Mouse (Mus musculus) G1E-ER4 (cell line): ENCODE data around the gene Acsf3. TPM values are rescaled to one million over a fixed set of nuclear protein-coding genes. Genes with fewer than 3 reads are reported as not detected.
A peak's percentile ranks its signal among the peaks of the same experiment; 100 is the strongest.

ENCODE experiments used
- GATA1 ChIP-seq: IDR thresholded peaks from one replicate; pipeline ENCODE4 v1.8.0; 2012; ENCODE audit warnings: low read length, inconsistent platforms
- polyA plus RNA-seq: library from polyadenylated mRNA; stranded (reverse); fragments of >175 nt; gene quantifications from 2 replicates; pipeline ENCODE4 v1.2.3, GENCODE M21; 2012

Gene Acsf3
- 0.14 and 0.15 TPM in 2 replicates for polyA plus RNA-seq

DNA sequence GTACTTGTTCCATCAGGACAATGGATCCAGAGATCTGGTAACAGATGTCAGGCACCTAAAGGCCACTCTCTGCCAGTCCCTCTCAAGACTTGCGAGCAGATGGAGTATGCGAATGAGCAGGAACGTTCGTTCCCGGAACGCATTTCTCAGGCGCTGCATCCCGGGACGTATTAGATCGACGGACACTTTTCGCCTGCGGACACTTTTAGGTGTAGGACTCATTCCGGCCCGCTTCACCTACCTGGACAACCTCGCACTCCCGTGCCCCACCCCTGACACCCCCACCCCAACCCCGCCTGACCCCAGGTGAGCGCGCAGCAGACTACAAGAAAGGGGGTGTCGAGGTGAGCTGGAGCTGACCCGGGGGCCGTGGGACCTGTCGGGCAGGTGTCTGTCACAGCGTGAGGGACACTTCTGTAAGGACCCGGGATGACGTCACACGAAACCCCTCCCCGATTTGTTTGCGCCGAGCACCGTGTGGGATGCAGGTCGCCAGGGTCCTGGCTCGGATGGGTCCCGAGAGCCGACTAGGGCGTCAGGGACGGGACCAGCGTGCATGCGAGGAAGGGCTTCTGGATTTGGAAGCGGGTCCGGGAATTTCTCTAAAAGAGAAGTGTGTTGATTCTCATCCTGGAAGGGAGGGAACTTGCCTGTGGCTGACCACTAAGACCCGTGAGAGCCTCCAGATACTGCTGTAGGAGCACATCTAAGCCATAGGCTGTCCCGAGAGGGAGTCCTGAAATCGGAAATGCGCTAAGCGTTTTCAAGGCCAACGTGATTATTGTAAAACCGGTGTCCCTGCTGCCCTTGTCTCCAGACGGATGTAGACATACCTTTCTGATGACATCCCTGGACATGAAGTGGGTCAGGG is at the start of gene Acsf3:
Acsf3 (plus strand) TSS at position 202 of the 871 bp plus-strand sequence.
- no peak for TF ChIP-seq GATA1

DNA sequence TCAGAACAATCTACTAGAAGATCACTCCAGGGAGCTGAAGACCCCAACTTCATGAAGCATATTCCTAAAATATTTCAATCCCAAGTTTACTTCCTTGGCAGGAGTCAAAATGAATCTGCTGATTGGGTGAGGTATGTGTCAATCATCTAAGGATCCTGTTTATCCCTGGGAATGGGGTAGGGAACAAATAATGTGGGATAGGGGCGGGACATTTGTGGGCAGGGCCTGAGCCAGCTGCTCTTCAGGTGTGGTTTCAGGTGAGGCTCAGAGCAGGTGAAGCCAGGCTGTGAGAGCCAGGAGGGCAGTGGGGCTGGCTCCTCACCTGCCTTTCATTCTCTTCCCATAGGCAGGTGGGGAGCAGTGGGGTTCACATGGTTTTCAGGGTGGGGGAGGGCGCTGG is 48.5 kb upstream of the Acsf3 start:
- no peak for TF ChIP-seq GATA1

DNA sequence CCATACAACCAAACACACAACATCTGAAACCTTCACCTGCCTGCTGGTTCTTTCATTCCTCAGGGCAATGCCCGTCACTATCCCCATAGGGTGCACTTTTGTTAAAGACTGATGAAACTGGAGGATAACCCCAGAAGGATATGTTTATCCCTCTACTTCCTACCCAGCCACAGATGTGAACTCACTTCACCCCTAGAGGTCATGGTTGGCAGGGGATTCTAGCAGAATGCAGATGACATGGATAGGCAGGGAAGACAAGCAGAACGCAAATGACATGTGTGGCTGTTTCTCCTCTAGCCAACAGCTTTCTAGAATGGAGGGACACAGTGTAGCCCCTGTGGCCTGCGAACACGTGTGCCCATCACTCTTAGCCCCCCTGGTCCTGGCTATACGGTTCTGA is 47.9 kb upstream of the Acsf3 start:
- TF ChIP-seq GATA1, result no peak

DNA sequence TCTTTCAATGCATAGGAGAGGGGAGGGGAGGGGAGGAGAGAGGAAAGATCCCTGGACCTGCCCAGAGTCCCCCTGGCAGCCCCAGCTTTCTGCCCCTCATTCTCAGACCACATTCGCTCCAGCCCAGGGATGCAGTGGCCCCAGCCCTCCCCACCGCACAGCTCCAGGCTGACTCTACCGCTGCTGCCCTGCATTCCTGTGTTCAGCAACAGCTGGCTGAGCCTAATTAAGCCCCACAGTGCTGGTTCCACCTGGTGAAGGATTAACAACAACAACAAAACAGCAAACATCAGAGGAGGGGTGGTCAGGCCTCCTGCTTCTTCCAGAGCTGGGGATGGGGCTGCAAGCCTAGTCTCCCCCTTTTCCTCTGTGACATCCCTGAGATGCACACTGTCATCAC is 46.7 kb upstream of the Acsf3 start:
- no peak for TF ChIP-seq GATA1

DNA sequence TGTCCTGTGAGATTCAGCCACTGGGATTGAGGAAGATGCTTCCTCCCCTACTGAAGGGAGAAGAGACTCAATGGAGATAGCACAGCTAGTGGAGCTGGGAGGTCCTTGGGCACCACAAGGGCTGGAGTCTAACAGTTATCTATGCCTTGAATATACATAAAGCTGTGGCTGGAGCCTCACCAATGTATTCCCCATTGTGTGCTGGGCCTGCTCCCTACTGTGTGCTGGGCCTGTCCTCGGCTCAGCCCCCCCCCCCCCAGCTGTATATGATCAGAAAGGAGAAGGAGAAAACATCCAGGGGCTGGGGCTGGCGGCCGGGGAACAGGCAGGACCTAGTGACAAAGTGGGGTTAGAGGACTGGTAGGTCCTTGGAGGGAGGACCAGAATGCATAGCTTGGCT is 40.2 kb upstream of the Acsf3 start:
- no peak for TF ChIP-seq GATA1

DNA sequence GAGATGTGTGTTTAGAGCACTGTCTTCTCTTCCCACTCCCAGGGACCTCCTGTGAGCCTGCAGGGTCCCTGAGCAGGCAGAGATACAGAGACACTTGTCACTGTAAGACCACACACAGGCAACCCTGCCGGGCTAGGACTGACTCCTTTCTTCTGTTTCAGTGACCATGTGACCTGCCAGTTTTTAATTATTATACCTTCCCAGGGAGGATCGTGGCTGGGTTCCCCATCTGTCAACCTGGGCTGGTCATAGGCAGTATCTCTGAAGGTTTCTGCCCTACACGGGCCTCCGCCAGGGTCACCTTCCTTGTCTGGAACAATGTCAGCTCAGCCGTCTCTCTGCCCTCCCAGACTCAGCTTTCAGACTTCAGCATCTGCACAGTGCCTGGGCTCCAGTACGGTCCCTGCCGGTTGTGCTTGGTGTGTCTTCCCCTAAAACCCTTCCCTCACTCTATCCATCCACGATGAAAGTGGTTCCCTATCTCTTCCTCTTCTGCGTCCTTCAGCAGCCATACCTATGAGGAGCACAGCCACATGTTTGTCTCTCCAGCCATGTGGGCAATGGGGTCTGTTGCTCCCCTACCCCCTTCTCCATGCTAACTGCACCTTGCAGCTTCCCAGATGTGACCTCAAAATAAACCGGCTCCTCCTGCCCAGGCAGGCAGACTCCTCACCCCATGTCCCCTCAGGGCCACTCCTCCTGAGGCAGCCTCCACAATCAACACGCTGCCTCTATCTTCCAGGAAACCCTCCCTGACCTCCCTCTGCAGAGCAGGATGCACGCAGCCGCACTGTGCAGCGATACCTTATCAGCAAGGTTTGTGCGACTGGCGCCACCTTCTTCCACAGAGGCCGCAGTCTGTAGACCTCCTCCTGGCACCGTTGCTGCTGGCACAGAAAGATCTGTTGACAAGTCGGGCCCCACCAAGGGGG is 39.5 kb upstream of the Acsf3 start:
- TF ChIP-seq GATA1, result peak; percentile 89

DNA sequence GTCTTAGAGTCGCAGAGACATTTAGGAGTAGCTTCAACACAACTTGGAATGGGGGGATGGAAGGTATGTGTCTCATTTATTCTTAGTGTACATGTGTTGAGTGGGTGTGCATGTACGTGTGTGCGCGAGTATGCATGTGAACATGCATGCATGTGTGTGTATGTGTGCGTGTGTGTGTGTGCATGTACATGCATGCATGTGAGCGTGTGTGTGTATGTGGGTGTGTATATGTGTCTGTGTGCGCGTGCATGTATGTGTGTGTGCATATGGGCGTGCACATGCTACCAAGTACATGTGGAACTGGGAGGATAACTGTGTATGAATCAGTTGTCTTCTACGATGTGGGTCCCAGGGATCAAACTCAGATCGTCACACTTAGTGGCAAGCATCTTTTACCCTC is 38.7 kb upstream of the Acsf3 start:
- no peak for TF ChIP-seq GATA1

DNA sequence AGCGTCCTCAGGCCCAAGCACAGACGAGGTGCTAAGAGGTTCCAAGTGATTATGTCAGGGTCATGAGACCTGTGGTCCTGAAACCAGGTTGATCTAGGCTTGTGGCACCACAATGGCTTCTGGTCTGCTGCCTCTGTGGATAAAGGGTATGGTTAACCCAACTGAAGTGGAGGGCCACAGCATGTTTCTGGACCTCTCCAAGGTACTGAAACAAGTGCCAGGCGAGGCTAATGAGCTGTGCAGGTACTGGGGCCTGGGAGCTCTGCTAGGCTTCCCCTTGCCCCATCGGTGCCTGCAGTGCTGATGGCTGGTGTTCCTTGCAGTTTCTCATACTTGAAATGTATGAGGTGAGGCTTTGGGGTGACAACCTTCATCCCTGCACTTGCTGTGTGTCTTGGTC is 38.2 kb upstream of the Acsf3 start:
- TF ChIP-seq GATA1, result no peak

DNA sequence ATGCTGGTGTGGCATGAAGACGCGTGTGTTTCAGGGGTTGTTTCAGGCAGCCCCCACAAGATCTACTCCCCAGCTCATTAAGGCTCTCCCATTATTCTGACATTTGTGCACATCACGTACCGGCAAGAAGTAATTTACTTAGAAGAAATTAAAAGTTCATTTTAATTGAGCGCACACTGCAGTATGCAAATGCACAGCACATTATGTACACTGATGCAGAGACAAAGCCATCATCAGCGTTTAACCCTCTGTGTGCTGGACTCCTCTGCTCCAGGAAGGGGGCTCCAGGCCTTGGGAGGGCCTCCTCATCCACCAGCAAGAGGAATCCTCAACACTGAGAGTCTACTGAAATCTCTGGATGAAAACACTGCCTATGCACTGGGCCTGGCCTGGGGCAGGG is 37.4 kb upstream of the Acsf3 start:
- TF ChIP-seq GATA1, result no peak

DNA sequence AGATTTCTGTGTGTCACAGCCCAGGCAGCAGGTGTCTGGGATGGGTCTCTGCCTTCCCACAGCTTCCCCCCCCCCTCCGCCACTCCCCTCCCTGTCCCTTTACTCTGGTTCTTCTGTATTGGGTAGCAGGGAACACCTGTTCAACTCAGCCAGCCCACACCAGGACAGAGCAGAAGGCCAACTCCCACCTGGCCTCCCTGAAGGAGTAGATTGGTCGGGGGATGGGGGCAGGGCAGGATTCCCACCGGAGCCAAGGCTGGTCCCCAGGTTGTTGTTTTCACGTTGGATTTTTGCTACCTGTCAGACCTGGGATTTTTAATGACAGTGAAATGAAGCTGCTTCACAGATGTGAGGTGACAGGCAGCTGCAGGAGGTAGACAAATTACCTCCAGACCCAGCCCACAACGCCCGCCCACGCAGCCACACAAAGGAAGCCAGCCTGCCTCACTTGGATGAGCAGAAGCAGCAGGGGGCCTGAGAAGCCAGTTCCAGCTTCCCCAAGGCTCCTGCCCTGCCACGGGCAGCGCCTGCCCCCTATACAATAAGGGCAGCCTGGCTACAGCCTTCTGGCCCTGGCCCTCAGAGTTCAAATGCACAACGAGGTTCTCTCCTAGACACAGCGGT is 36.1 kb upstream of the Acsf3 start:
- TF ChIP-seq GATA1, result no peak

DNA sequence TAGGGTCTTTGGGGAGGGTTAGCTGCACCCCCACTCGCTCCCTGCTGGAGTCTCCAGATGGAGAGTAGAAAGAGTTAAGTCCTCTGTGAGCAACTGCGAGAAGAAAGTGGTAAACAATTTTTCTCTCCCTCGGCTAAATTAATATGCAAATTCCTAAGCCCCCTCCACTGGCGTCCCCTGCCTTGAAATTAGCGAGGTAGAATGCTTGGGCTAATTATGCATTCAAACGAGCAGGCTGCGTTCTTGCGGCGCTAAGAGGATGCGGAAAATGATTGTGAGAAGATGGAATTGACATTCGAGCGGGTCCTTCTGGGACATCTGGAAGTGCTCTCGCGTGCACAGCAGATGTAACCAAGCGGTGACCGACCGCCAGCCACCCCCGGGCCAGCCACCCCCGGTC is 32.8 kb upstream of the Acsf3 start:
- TF ChIP-seq GATA1, result no peak

DNA sequence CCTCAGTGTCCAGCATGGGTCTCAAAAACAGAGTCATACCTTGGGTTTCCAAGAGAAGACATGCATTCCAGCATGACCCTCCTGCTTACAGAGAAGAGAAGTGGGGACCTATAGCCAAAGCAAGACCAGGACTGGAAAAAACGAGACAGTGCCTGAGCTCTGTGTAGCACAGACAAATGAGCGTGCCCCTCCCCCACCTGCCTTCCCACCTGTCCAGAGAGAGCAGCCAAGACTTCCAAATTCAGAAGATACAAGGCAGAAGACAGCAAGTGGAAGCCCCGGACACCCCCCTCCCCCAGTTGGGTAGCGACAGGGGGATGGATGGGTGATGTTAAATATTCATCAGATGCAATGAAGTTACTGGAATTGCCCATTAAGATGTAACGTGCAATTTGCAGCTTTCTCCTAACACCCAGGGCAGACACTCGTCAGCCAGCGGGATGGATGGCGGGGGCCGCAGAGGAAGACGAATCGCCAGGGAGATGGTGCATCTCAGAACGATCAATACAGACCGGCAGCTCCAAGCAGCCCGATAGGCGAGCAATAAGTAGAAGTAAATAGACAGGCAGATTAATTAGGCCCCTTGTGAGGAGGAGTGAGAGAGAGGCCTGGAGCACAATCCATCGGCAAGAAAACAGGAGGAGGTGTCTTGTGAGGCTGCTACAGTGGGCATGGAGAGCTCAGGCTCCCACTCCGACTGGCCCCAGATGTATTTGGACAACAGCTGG is 30.1 kb upstream of the Acsf3 start:
- no peak for TF ChIP-seq GATA1

DNA sequence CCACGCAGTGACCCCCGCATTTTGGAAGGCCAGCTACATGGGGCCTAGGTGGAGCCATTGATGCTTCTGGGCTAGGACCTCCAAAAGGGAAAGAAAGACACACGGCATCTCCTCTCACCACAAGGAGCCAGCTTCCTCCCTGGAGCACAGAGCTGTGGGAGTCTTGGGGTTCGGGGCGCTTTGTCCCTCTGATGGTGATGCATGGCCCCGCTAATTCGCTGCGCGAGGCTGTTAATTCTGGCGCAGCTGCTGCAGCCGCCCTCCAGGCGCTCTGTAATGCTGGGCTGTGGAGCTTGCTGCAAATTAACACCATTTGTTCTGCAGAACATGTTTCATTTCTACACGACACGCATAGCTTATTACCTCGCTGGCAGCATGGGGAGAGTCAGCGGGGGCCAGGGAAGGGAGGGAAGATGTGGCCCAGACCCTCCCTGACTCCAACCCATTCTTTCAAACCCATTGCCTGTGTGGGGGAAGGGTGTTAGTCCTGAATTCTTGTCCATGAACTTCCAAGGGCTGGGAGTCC is 29.5 kb upstream of the Acsf3 start:
- TF ChIP-seq GATA1, result no peak

DNA sequence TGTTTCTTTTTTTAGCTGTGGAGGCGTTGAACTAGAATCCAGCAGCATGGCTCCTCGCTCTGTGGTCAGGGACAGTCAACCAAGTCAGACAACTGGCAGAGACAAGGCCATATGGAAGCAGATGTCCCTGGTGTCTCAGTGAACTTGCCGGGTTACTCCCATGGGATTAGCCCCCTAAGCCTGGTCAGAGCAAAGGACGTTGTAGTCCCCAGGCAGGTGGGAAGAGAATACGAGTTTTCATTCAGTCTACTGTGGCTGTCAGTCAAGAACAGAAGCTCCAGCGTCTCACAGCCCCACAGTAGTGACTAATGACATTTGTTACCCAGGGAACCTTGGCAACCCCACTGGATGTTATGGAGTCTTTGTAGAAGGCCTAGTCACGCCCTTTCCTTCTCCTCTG is 28.8 kb upstream of the Acsf3 start:
- no peak for TF ChIP-seq GATA1

DNA sequence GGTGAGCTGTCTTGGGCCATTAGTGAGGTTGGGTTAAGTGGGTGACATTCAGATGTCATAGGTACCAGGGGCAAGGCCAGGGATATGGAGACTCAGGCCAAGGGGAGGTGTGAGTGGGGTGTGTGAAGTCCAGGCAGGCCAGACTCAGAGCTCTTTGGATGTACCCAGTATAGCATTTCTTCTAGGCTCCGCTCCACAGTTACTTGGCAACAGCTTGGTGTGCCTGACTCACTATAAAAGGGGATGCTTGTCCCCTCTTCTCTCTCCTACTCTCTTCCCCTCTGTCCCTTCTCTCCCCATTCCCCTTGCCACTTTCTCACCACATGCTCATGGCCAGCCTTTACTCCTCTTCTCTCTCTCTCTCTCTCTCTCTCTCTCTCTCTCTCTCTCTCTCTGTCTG is 27.5 kb upstream of the Acsf3 start:
- no peak for TF ChIP-seq GATA1

DNA sequence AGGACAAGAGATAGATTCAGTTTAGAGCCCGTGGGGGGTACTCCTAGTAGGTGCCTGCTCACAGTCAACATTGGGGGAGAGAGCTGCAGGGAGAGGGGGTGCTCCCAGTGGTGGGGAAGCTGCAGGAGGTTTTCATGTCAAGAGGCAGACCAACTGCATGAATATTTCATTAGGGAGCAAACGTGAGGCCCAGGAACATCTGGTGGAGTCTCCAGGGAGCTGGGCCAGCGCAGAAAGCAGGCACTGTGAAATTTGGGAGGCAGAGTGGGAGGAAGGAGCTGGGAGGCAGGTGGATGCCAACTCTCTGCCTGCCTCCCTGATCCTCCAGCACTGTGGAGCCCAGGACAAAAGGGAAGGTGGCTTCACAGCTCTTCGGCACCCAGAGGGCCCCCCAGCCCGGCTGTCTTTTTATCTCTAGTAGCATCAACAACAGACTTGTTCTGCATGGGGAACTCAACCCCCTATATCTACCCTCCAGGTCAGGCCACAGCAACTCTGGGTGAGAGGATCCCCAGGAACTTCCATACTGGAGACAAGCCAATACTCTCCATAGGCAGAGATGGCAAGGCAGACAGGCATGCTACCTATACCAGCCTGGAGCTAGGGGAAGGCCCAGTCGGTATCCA is 25.8 kb upstream of the Acsf3 start:
- no peak for TF ChIP-seq GATA1
